Mouse (Mus musculus): ENCODE measurements around the gene Plekhg6.

DNA sequence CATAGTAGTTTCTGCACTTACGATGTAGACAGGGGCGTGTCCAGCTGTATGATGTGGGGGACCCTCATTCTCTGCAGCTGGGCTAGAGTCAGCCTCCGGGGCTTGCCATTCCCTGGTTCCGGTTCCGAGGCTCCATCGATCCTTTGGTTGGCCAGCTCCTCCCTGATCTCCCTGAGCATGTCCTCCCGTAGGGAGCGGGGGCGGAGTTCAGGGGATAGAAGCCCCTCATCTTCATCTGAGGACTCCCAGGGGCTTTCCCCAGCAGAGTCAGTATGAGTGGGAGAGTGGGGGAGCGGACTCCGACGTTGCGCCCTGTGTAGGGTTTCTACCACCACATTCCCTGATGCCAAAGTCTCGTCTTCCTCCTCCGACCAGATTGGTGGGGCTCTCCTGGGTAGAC is 17.6 kb downstream of the Plekhg6 start:
- TF ChIP-seq CTCF (IDR thresholded peaks at IDR 0.05; ENCODE audit: control insufficient read depth, insufficient read depth, low read length) (no peak), POLR2A (IDR thresholded peaks at IDR 0.05; ENCODE audit: borderline replicate concordance, control insufficient read depth, low read depth, low read length) (no peak)

Data from bone marrow, adult 2 months (tissue).